Mouse (Mus musculus) CH12.LX (cell line): ENCODE data around the gene Cdh8. TPM values are rescaled to one million over a fixed set of nuclear protein-coding genes. Genes with fewer than 3 reads are reported as not detected.

ENCODE experiments used
- DNase-seq: peaks from one replicate; pipeline ENCODE4 v3.0.0-alpha.2; 2013; ENCODE audit errors: extremely low read depth
- H3K27ac ChIP-seq: 2 replicates; pipeline ENCODE4 v1.5.1; 2012; ENCODE audit warnings: low read depth, mild to moderate bottlenecking, control low read depth, moderate library complexity; ENCODE audit not compliant: insufficient read depth
- H3K27me3 ChIP-seq: replicated peaks from 2 replicates; pipeline ENCODE3; 2012; ENCODE audit warnings: inconsistent platforms
- H3K36me3 ChIP-seq, 2 experiments: replicated peaks in 1 of 2; 2 replicates each; pipeline versions ENCODE3 to v1.6.1; 2012; ENCODE audit warnings: inconsistent platforms in 1 of 2, low read length in 1 of 2, mild to moderate bottlenecking in 1 of 2, mixed read lengths in 1 of 2, moderate library complexity in 1 of 2; ENCODE audit not compliant: control insufficient read depth in 1 of 2, insufficient read depth in 1 of 2
- H3K4me1 ChIP-seq, 2 experiments: 2 replicates each; pipeline ENCODE4 v1.6.1; 2012; ENCODE audit warnings: inconsistent platforms in 1 of 2, moderate library complexity in 1 of 2; ENCODE audit not compliant: insufficient read depth in 2 of 2, control insufficient read depth in 1 of 2
- H3K4me2 ChIP-seq: 2 replicates; pipeline ENCODE4 v1.6.1; 2012; ENCODE audit warnings: low read depth, mild to moderate bottlenecking, control low read depth; ENCODE audit not compliant: poor library complexity, insufficient read depth, severe bottlenecking
- H3K4me3 ChIP-seq, 3 experiments: fragments of 150-350 bp in 1 of 3; sonication (generic) in 1 of 3; replicated peaks in 1 of 3; 2 replicates each; pipeline versions ENCODE3 to v1.5.1; 2011 to 2012; ENCODE audit warnings: low read depth in 2 of 3, low read length in 2 of 3, mild to moderate bottlenecking in 2 of 3, moderate library complexity in 2 of 3, control low read depth in 1 of 3, improper control_type of control experiment in 1 of 3, inconsistent platforms in 1 of 3, mixed read lengths in 1 of 3; ENCODE audit not compliant: poor library complexity in 1 of 3
- H3K79me2 ChIP-seq: replicated peaks from 2 replicates; pipeline ENCODE4 v1.6.1; 2012; ENCODE audit warnings: mild to moderate bottlenecking, moderate library complexity; ENCODE audit not compliant: control insufficient read depth, poor library complexity, insufficient read depth, severe bottlenecking; ENCODE audit errors: extremely low read depth
- H3K9ac ChIP-seq: 2 replicates; pipeline ENCODE4 v1.6.1; 2012; ENCODE audit warnings: low read depth, mild to moderate bottlenecking, control low read depth, moderate library complexity; ENCODE audit not compliant: insufficient read depth
- H3K9me3 ChIP-seq: replicated peaks from 2 replicates; pipeline ENCODE3; 2012; ENCODE audit warnings: low read length, inconsistent platforms, mixed read lengths
- BHLHE40 ChIP-seq: IDR thresholded peaks from 2 replicates; pipeline ENCODE4 v1.6.1; 2011; ENCODE audit warnings: mild to moderate bottlenecking, low read depth, low read length, improper control_type of control experiment
- E2F4 ChIP-seq: IDR thresholded peaks from 2 replicates; pipeline ENCODE4 v1.6.1; 2011; ENCODE audit warnings: low read depth, low read length, improper control_type of control experiment; ENCODE audit not compliant: insufficient replicate concordance
- ELF1 ChIP-seq: IDR thresholded peaks from 2 replicates; pipeline ENCODE4 v1.6.1; 2014; ENCODE audit warnings: low read depth, mild to moderate bottlenecking, inconsistent platforms, low read length, improper control_type of control experiment
- GABPA ChIP-seq: IDR thresholded peaks from 2 replicates; pipeline ENCODE4 v1.6.1; 2012; ENCODE audit warnings: low read depth, low read length, improper control_type of control experiment, inconsistent platforms; ENCODE audit not compliant: insufficient replicate concordance
- JUN ChIP-seq: IDR thresholded peaks from 2 replicates; pipeline ENCODE4 v1.6.1; 2011; ENCODE audit warnings: low read depth, mild to moderate bottlenecking, low read length, improper control_type of control experiment, moderate library complexity; ENCODE audit not compliant: insufficient read depth
- MXI1 ChIP-seq: IDR thresholded peaks from 2 replicates; pipeline ENCODE4 v1.6.1; 2011; ENCODE audit warnings: mild to moderate bottlenecking, low read depth, low read length, improper control_type of control experiment
- MYC ChIP-seq: IDR thresholded peaks from 2 replicates; pipeline ENCODE4 v1.6.1; 2011; ENCODE audit warnings: low read depth, mild to moderate bottlenecking, improper control_type of control experiment, low read length
- PAX5 ChIP-seq: IDR thresholded peaks from 2 replicates; pipeline ENCODE4 v1.6.1; 2012; ENCODE audit warnings: low read length, inconsistent platforms, mixed read lengths
- RAD21 ChIP-seq: IDR thresholded peaks from 2 replicates; pipeline ENCODE4 v1.6.1; 2011; ENCODE audit warnings: low read depth, mild to moderate bottlenecking, low read length, improper control_type of control experiment, moderate library complexity
- RCOR1 ChIP-seq: conservative IDR thresholded peaks from 2 replicates; pipeline ENCODE4 v1.6.1; 2012; ENCODE audit warnings: low read depth, mild to moderate bottlenecking, inconsistent platforms, low read length, improper control_type of control experiment
- SIN3A ChIP-seq: IDR thresholded peaks from 2 replicates; pipeline ENCODE4 v1.6.1; 2012; ENCODE audit warnings: low read length, improper control_type of control experiment, inconsistent platforms
- SMC3 ChIP-seq: IDR thresholded peaks from 2 replicates; pipeline ENCODE4 v1.6.1; 2011; ENCODE audit warnings: low read depth, low read length, improper control_type of control experiment
- USF1 ChIP-seq: IDR thresholded peaks from 2 replicates; pipeline ENCODE4 v1.6.1; 2014; ENCODE audit warnings: low read depth, mild to moderate bottlenecking, inconsistent platforms, low read length, improper control_type of control experiment
- USF2 ChIP-seq: conservative IDR thresholded peaks from 2 replicates; pipeline ENCODE4 v1.6.1; 2011; ENCODE audit warnings: low read depth, low read length, improper control_type of control experiment
- ZC3H11A ChIP-seq: IDR thresholded peaks from 2 replicates; pipeline ENCODE4 v1.6.1; 2012; ENCODE audit warnings: low read depth, mild to moderate bottlenecking, inconsistent platforms, low read length, improper control_type of control experiment
- ZMIZ1 ChIP-seq: IDR thresholded peaks from 2 replicates; pipeline ENCODE4 v1.6.1; 2012; ENCODE audit warnings: low read depth, mild to moderate bottlenecking, inconsistent platforms, low read length, improper control_type of control experiment
- ZNF384 ChIP-seq: IDR thresholded peaks from 2 replicates; pipeline ENCODE4 v1.6.1; 2012; ENCODE audit warnings: low read depth, low read length, improper control_type of control experiment, inconsistent platforms
- dilution Hi-C: fragments of 300-500 bp; cut with MboI; formaldehyde crosslinking; loops from 2 replicates; pipeline ENCODE4 v1.14.3; 2020; ENCODE audit warnings: low sequenced_read_pairs; ENCODE audit not compliant: extremely low pct_unique_long_range_greater_than_20kb, extremely low pct_ligation_motif_present
- in situ Hi-C: fragments of 300-500 bp; cut with MboI; formaldehyde crosslinking; loops from 3 replicates; pipeline ENCODE4 v1.14.3; 2019; ENCODE audit warnings: low sequenced_read_pairs, low pct_ligation_motif_present, low pct_unique_long_range_greater_than_20kb, mixed read lengths
- polyA plus RNA-seq: library from polyadenylated mRNA; unstranded; fragments of >175 nt; gene quantifications from 2 replicates; pipeline ENCODE4 v1.2.1, GENCODE M21; 2012; ENCODE audit warnings: low read depth; ENCODE audit not compliant: insufficient read length
- total RNA-seq, 2 experiments: library from RNA; depleted of rRNA; stranded (reverse); fragments of 300-350 nt in 1 of 2; fragments of >200 nt in 1 of 2; gene quantifications; 2 replicates each; pipeline ENCODE4 v1.2.3; 2012 to 2014

Cdh8 gene
- total and polyA plus RNA-seq, 3 experiments, result not detected

- Histone ChIP-seq H3K4me2 (no peak overlapping the region), H3K9me3 (peaks cover 24% of the 10 kb centered on the region), H3K9ac (no peak overlapping the region), H3K4me1 (no peaks in the 10 kb centered on the region), H3K27me3 (no peaks in the 10 kb centered on the region), H3K27ac (no peak overlapping the region), H3K79me2 (no peaks in the 10 kb centered on the region), H3K36me3 (no peaks in the 10 kb centered on the region), H3K4me3 (no peak overlapping the region)
- in situ Hi-C loops, result no loop called here
- dilution Hi-C loops, result no loop called here
- DNase-seq, result no peak
- TF ChIP-seq USF2, result no peak
- no peak for TF ChIP-seq JUN
- no peak for TF ChIP-seq MYC
Measured at GRCm38 (mm10) chr8:99285103-99285502, 131.2 kb downstream of the Cdh8 start.

DNA sequence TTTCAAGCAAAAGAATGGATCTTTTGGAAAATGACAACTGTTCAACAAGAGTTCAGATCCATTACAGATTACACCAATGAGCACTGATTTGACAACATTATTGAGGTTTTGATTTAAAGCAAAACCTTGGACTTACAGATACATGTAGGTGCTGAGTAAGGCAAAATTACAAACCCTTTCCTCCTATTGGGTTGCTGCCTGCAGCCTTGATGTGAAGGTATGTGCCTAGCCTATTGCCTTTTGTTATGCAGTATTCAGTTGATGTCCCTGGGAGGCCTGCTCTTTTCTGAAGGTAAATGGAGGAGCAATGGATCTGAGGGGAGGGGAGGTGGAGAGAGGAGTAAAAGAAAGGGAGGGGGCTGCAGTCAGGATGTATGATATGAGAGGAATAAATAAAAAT lies 135.9 kb downstream of the Cdh8 start:
- no peak overlapping the region for H3K9ac ChIP-seq
- DNase-seq, result no peak
- TF ChIP-seq RAD21 (no peak), USF1 (no peak), BHLHE40 (no peak), SIN3A (no peak), PAX5 (no peak), ZMIZ1 (no peak), SMC3 (no peak), MYC (no peak), E2F4 (no peak), RCOR1 (no peak), GABPA (no peak)
- no peak overlapping the region for H3K27ac ChIP-seq
- H3K79me2 ChIP-seq, result no peaks in the 10 kb centered on the region
- H3K4me1 ChIP-seq, result no peaks in the 10 kb centered on the region
- H3K27me3 ChIP-seq, result no peaks in the 10 kb centered on the region
- H3K9me3 ChIP-seq, result peaks cover 25% of the 10 kb centered on the region
- no peaks in the 10 kb centered on the region for H3K36me3 ChIP-seq
- dilution Hi-C loops (no loop called here), in situ Hi-C loops (no loop called here)
- H3K4me2 ChIP-seq, result no peak overlapping the region
- H3K4me3 ChIP-seq, result no peak overlapping the region

- H3K9ac ChIP-seq, result no peak overlapping the region
- in situ Hi-C loops, result no loop called here
Measured at GRCm38 (mm10) chr8:99267133-99267532, 149.1 kb downstream of the Cdh8 start.

More at GRCm38 (mm10) chr8:99267133-99267532, 149.1 kb downstream of the Cdh8 start:
- Histone ChIP-seq H3K9me3 (peaks cover 12% of the 10 kb centered on the region), H3K27me3 (no peaks in the 10 kb centered on the region), H3K4me2 (no peak overlapping the region), H3K36me3 (no peaks in the 10 kb centered on the region), H3K4me3 (no peak overlapping the region), H3K79me2 (no peaks in the 10 kb centered on the region), H3K27ac (no peak overlapping the region), H3K4me1 (no peaks in the 10 kb centered on the region)
- TF ChIP-seq JUN, result no peak
- no peak for TF ChIP-seq ZMIZ1
- no peak for TF ChIP-seq USF2
- TF ChIP-seq RAD21, result no peak
- TF ChIP-seq MXI1, result no peak
- TF ChIP-seq ZC3H11A, result no peak
- TF ChIP-seq MYC, result no peak
- TF ChIP-seq ZNF384, result no peak
- TF ChIP-seq ELF1, result no peak
- dilution Hi-C loops, result no loop called here
- no peak for DNase-seq
